Mouse (Mus musculus) lung, adult 2 months (tissue): Measurements from ENCODE around the gene Pign. TPM values are rescaled to one million over a fixed set of nuclear protein-coding genes. Genes with fewer than 3 reads are reported as not detected.

Experiments used
- DNase-seq: peaks from one replicate; pipeline ENCODE4 v3.0.0; 2022
- H3K4me1 ChIP-seq: fragments of 200-500 bp; 2 replicates; pipeline ENCODE4 v1.6.1; 2011; ENCODE audit warnings: low read length; ENCODE audit not compliant: control insufficient read depth, insufficient read depth
- H3K4me3 ChIP-seq: fragments of 200-500 bp; replicated peaks from 2 replicates; pipeline ENCODE3; 2011; ENCODE audit warnings: low read depth, mild to moderate bottlenecking, control low read depth, low read length; ENCODE audit errors: extremely low read depth
- CTCF ChIP-seq: fragments of 200-500 bp; IDR thresholded peaks from 2 replicates; pipeline ENCODE4 v1.5.1; 2011; ENCODE audit warnings: mild to moderate bottlenecking, low read length, control low read depth; ENCODE audit not compliant: insufficient read depth
- POLR2A ChIP-seq: fragments of 200-500 bp; IDR thresholded peaks from 2 replicates; pipeline ENCODE4 v1.6.1; 2011; ENCODE audit warnings: low read depth, mild to moderate bottlenecking, control low read depth, low read length, borderline replicate concordance; ENCODE audit errors: extremely low read depth
- WGBS: fragments of 180-500 bp; shearing (Covaris S2); methylation state at CpG from one replicate; pipeline ENCODE4 v1.1.7; 2018; 5-methylcytosine and 5-hydroxymethylcytosine counted together
- polyA plus RNA-seq: library from polyadenylated mRNA; depleted of rRNA; stranded (reverse); fragments of >200 nt; gene quantifications from 2 replicates; pipeline ENCODE4 v1.2.3, GENCODE M21; 2012

Gene Pign
- polyA plus RNA-seq, 1 experiment = 27.6 TPM

DNA sequence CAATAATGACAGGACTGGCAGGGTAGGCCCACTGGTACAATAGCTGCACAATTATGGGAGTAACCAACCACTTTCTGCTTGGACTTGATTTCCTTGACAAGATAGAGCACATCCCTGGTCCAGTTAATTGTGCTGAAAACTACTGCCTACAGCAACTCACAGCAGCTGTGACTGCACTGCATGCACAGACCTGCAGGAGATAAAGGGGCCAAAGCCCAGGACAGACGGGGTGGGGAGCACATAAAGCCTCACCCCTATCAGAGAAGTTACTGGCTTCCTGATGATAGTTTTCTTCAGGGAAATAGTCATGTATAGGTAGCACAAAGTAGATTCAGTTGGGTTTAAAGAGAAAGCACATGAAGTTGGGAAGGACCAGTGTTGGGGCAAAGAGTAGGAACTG, 80.7 kb downstream of the Pign start:
- WGBS = 95% methylated on average over 1 of the region's 1 CpGs
- H3K4me1 ChIP-seq = no peaks in the 10 kb centered on the region
- TF ChIP-seq POLR2A (no peak), CTCF (no peak)
- no peak overlapping the region for H3K4me3 ChIP-seq
- DNase-seq = no peak

DNA sequence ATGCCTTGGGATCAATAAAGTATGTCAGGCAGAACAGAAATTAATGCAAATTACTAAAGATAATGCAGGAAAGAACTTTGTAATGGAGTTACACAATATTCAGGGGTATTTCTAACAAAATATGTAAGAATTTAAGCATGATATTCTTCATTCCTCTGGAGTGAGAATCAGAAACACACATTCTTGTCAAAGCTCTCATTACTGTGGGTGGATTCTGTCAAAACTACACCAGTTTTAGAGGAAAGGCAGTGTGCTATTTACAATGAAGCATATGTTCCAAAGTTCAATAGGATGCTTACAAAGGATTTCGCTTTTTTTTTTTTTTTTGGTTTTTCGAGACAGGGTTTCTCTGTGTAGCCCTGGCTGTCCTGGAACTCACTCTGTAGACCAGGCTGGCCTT, 82.6 kb downstream of the Pign start:
- DNase-seq = no peak
- Histone ChIP-seq H3K4me3 (no peak overlapping the region), H3K4me1 (no peaks in the 10 kb centered on the region)
- no peak for TF ChIP-seq POLR2A
- 92% methylated on average over 2 of the region's 2 CpGs for WGBS

DNA sequence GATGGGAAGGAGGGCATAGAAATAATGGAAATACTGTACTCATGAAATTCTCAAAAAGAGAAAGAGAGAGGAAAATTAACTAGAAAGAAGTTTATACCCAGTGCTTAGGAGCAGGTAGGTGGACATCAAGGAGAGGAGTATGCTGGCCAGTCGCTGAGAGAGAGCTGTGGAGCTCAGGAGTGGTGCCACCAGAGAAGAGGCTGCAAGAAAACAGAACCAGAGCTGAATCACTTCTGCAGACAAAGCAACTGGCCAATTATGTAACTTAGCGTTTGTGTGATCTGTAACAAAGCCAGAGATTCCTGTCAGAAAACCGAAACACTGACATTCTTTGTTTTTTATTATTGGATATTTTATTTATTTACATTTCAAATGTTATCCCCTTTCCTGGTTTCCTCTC, 97.4 kb downstream of the Pign start:
- Histone ChIP-seq H3K4me1 (no peaks in the 10 kb centered on the region), H3K4me3 (no peak overlapping the region)
- WGBS = 75% methylated on average over 3 of the region's 3 CpGs
- TF ChIP-seq CTCF (no peak), POLR2A (no peak)
- DNase-seq = no peak

DNA sequence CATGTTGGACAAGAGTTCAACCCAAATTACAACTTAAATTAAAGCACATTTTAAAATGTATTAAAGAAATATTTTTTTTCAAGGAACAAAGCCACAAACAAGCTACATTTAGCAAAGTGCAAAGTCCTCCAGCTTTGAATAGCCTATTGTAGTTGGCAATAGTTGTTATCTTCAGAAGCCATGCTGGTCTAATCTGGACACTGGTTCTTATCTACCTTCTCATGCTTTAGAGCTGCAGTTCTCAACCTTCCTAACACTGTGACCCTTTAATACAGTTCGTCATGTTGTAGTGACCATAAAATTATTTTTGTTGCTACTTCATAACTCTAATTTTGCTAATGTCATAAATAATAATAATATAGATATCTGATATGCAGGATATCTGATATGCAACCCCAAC, 99.2 kb downstream of the Pign start:
- 90% methylated on average over 1 of the region's 1 CpGs for WGBS
- no peak overlapping the region for H3K4me3 ChIP-seq
- no peaks in the 10 kb centered on the region for H3K4me1 ChIP-seq
- no peak for DNase-seq
- no peak for TF ChIP-seq POLR2A
- no peak for TF ChIP-seq CTCF

DNA sequence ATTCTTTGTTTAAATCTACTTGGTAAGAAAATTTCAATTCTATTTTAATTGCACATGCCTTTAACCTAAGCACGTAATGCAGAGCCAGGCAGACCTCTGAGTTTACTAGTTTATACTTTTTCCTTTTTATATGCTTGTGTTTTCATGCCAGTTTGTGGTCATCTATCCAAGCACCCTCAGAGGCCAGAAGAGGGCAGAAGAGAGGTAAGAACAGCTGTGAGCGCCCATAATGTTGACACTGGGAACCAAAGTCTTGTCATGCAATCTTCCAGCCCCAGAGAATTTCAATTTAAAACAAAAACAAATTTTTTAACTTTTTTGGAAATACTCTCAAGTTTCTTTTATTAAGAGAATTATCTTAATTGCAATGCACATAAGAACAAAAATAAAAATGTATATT, 99.7 kb downstream of the Pign start:
- DNase-seq = no peak
- no peak overlapping the region for H3K4me3 ChIP-seq
- no peak for TF ChIP-seq POLR2A
- TF ChIP-seq CTCF = no peak

DNA sequence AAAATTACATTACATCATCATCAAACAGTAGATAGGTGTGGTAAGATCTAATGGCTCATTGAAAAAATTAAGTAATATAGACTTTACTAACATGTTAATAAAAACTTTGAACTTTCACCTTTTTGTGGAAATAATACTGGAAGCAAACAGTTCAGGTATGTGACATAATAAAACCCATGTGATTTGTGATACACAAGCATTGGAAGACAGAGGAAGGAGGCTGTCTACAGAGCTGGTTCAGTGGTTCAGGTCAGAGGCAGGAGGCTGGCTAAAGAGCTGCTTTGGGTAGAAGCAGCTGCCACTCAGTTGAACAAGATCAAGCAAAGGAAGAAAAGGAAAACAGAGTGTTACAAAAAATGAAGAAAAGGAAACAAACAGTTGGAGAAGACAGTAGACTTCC, 107.4 kb downstream of the Pign start:
- H3K4me1 ChIP-seq = no peaks in the 10 kb centered on the region
- no peak for DNase-seq
- no peak overlapping the region for H3K4me3 ChIP-seq
- no peak for TF ChIP-seq POLR2A
- TF ChIP-seq CTCF = no peak

More for the DNA sequence above, 99.7 kb downstream of the Pign start:
- WGBS = 88% methylated on average over 2 of the region's 2 CpGs
- H3K4me1 ChIP-seq = no peaks in the 10 kb centered on the region

DNA sequence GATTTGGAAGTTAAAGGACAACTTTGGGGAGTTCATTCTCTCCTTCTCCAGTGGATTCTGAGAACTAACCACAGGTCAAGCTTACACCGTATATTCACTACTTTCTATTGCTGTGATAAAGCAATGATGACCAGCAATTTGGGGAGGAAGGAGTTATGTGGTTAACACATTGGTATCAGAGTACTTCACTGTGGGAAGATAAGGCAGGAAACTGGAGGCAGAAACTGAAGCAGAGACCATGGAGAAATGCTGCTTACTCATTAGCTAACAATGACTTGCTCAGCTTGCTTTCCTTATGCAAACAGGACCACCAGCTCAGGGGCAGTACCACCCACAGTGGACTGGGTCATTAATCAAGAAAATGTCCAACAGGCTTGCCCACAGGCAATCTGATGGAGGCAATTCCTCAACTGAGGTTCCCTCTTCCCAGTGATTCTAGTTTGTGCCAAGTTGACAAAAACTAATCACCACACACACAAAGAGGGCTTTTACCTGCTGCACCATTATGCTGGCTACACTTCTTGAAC, 108.2 kb downstream of the Pign start:
- H3K4me1 ChIP-seq = no peaks in the 10 kb centered on the region
- no peak for DNase-seq
- no peak for TF ChIP-seq CTCF
- no peak for TF ChIP-seq POLR2A
- no peak overlapping the region for H3K4me3 ChIP-seq
- WGBS = 50% methylated on average over 1 of the region's 1 CpGs

DNA sequence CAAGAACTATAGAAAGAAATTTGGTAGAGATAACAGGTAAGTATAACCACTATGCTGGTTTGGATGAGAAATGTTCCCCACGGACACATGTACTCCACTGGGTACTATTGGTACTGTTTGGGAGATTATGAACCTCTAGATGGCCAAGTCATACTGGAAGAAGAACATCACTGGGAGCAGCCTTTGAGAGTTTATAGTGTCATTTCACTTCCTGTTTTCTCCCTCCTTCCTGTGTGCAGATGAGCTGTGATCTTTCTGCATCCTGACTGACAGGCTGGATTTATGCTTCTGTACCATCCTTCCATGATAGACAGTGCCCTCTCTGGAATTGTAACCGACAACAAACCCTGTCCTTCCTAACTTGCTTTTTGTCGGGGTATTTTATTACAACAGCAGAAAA, 110.3 kb downstream of the Pign start:
- Histone ChIP-seq H3K4me1 (no peaks in the 10 kb centered on the region), H3K4me3 (no peak overlapping the region)
- 89% methylated on average over 3 of the region's 3 CpGs for WGBS
- no peak for TF ChIP-seq CTCF
- TF ChIP-seq POLR2A = no peak
- DNase-seq = no peak

DNA sequence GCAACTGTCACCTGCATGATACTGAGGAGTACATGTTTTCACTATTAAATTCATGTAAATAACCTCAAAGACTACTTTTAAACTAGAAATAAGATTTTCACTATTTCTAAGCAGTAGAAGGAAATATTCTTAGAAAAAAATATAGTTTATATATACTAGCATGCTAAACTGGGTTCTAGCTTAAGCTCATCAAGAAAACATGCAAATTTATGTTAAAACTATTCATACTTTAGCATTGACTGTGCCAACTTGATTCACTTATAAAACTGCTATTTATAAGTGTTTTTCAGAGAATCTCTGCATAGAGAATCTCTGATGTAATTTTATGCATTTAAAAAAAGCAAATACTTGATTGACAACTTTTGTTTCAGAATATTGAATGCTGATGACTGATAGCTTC, 113.3 kb downstream of the Pign start:
- H3K4me1 ChIP-seq = no peaks in the 10 kb centered on the region
- DNase-seq = no peak
- TF ChIP-seq CTCF (no peak), POLR2A (no peak)
- H3K4me3 ChIP-seq = no peak overlapping the region

DNA sequence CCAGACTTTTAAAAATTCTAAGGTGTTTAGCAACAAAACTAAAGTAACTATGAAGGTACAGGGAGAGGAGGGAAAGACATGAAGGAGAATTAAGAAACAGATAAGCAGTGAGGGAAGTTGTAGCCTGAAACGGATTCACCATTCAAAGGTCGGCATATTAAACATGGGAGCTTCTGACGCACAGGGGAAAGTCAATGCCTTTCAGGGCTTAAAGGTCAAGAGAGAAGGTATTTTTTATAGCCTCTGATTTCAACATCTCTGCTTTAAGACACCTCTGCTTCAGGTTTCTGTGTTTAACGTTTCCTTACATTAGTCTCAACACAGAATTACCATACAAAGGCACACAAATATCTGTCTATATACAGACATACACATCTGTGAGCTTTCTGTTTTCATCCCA, 113.8 kb downstream of the Pign start:
- DNase-seq = no peak
- H3K4me1 ChIP-seq = no peaks in the 10 kb centered on the region
- TF ChIP-seq CTCF = no peak
- TF ChIP-seq POLR2A = no peak
- WGBS = 88% methylated on average over 4 of the region's 4 CpGs
- no peak overlapping the region for H3K4me3 ChIP-seq

DNA sequence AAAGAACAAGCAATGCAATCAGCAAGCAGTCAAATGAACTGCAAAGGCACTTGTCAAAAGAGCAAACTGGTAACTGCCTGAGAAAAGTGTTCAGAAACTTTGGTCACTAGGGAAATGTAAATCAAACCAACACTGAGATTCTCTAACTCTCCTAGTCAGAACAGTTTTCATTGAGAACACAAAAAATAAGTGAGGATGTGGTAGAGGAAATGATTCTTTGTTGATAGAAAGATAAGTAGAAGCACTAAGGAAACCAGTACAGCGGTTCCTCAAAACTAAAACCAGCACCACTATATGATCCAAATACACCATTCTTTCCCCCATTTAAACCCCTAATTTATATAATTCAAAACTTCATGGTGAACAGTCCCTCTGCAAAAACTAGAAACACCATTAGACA, 120.4 kb downstream of the Pign start:
- no peak for TF ChIP-seq POLR2A
- WGBS = 72% methylated on average over 1 of the region's 1 CpGs

More for the DNA sequence above, 120.4 kb downstream of the Pign start:
- no peak for DNase-seq
- Histone ChIP-seq H3K4me3 (no peak overlapping the region), H3K4me1 (no peaks in the 10 kb centered on the region)
